Mouse (Mus musculus) kidney, adult 9 months (tissue): Measurements from ENCODE around the gene Naa38.
A peak's percentile ranks its signal among the peaks of the same experiment; 100 is the strongest.

Experiments
- DNase-seq: peaks from one replicate; pipeline ENCODE4 v3.0.0; 2022

Gene Naa38

DNA sequence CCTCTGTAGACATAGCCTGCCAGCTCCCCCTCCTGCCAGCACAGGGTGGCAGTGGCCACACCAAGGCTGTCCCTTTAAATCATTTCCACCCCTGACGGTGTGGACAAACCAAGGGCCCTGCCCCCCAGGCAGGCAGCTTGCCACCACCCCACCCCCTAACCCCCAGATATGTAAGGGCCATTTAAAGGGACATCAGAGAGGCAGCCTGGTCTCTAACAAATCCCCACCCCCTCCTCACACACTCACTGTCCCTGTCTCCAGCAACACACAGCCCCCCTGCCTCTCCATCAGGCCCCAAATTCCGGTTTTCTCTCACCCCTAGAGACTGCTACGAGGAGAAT, 20.0 kb downstream of the Naa38 start:
- peak; percentile 76 for DNase-seq

GRCm38 (mm10) chr11:69415668-69416451, 20.6 kb downstream of the Naa38 start:
- peak; percentile 45 for DNase-seq

GRCm38 (mm10) chr11:69416509-69416908, 21.2 kb downstream of the Naa38 start:
- no peak for DNase-seq

DNA sequence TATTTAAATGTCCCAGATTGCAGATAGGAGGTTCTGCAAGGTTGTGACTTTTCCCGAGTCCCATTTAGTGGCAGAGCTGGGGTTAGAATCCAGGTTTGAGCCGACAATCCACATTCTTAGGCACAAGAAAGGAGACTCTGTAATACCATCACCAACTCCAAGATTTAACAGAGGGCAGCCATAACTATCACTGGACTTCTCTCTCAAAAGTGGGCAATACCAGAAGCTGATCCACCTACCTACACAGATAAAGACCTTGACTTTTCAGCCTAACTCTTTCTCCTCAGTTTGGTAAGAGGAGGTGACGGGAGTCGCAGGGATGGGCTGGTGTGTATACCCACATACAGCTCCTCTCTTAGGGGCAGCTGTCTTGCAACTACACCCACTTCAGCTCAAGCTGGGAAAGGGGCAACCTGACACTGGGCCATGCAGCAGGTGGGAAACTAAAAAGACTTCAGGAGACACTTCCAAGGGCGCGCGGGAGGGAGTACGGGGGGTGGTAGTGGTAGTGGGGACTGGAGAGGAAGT, 21.7 kb downstream of the Naa38 start:
- DNase-seq: peak; percentile 26

- peak; percentile 99 for DNase-seq
Observed at GRCm38 (mm10) chr11:69417449-69418384, 22.4 kb downstream of the Naa38 start.

DNA sequence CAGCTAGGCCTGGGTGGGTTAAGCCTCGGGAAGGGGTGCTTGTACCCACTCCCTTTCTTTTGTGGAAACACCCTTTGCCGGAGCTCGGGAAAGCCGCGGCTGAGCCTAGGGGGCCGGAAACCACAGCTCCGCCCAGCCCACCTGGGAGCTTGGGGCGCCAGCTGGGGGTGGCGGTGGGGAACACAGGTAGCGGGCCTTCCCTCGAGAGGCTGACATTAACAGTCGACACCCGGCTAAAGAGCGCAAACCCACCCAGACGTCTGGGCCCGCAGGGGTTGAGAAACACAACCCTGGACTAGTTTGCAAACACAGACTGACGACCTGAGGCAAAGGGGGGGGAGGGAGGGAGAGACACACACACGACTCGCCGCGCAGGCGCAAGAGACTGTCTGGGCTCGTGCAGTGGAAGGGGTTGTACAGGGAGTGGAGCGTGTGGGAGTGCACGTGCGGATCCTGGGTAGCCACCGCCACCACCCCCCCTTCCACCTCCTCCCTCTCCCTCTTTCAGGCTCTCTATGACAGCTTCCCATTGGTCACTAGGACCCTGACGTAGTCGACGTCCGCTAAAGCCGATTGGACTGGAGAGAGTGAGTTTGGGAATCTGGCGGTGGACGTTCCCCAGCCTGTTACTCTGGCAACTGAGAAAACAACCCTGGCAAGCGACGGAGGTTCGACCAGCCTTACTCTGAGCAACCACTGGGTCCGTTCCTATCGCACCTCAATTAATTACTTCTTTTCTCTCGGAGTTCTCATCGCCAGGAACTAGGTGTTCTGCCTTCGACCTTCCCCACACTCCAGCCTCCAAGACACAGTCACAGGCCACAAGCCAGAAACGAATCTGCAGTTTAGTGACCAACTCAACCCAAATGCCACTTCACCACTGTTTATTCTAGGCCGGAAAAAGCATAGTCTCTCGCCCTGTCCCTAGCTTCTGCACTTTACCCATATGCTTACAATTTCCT, 23.5 kb downstream of the Naa38 start:
- DNase-seq: peak; percentile 97

DNA sequence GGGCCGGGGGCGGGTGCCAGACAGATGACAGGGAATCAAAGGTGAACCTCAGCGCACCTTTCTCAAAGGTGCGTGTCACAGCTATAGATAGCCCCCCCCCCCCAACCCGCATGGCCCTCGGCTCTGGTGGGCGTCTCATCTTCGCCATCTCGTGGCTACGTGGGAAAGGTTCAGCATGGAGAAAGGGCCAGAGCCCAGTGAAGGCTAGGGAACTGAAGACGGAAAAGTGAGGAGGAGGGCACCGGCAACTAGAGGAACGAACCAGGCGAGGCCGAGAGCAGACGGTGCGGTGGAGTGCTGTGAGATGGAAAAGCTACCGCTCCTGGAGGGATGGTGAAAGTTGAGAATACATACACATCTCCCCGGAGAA, 24.1 kb downstream of the Naa38 start:
- DNase-seq: peak; percentile 52

DNA sequence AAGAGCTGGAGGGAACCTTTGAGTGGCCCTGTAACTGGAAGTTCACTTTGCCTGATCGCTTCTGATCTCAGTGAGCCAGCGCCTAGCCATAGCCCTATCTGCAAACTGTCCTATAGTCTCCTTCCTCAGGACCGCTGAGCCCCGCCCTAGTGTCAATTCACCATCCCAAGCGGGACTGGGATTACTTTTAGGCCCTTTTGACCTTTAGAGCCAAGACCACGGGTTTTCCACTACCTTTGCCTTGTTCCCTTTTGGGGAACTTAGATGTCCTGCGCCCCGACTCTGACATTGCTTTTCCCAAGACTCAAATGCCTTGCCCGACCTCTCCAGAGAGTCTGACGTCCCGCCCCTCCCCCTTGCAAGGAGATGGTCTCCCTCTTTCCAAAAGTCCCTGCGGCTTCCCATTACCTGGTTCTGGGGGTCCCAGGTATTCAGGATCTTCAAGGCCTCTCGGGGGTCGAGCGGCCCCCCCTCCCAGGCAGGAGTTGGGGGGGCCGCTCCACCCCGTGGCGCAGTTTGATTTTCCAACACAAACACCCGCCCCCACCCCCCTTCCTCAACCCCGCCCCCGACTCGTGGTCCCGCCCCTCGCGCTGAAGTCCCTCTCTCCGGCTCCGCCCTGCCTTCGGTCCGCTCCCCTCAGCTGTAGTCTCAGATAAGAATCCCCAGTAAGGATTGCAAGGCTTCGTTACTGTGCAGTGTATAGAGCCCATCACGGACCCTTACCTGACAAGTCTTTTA, 24.7 kb downstream of the Naa38 start:
- peak; percentile 68 for DNase-seq

DNA sequence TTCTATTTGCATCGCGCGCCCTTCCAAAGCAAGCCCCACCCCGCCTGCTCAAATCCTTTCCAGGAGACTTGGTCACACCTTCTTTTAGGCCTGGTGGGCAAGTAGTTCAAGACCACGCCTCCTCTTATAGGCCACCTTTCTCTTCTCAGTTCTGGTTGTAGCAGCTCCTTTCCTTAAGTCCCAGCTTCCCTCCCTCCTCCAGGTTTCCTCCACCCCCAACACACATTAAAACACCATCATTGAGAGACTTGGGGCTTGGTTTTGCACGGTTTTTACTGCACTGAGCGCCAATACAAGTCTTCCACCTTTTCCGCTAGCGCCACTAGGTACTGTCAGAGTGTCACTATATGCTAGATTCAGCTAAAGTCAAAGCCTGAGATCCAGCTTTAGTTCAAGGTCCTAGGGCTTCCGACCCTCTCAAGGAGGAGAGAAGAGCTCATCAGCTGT, 25.3 kb downstream of the Naa38 start:
- no peak for DNase-seq

GRCm38 (mm10) chr11:69421131-69421977, 26.1 kb downstream of the Naa38 start:
- no peak for DNase-seq

DNA sequence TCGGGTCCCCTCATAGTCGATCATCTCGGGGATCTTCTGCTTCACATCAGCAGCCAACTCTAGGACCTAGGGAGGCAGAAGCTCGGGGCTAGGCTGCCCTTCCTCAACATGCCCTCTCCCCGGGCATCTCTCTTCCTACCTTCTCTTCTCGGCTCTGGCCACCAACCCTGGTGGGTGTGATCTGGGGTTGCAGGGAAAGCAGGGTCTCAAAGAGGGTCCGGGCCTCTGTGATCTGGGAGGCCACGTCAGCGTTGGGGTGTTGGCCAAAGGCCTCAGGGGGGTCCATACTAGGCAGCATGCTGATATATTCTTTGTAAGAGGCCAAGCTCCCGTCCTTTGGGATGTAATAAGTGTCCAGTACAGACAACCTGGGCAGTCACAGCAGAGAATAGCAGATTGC, 27.6 kb downstream of the Naa38 start:
- DNase-seq: no peak

GRCm38 (mm10) chr11:69423885-69424284, 28.6 kb downstream of the Naa38 start:
- DNase-seq: no peak

DNA sequence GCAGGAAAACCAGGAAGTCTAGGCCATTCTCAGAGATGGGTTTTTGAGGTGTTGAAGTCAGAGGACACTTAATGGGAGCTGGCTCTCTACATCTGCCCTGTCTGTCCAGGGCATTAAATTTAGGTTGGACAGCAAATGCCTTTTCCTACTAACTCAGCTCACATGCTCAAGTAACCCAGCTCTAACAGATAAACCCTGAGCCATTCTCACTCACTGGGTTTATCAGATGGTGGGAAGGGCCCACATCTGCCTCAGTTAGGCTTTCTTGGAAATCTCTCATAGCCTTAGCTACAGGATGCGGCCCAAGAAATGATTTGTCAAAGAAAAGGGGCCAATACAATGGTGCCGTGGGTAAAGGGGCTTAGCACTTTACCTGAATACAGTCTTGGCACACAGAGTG, 31.0 kb downstream of the Naa38 start:
- no peak for DNase-seq

- peak; percentile 86 for DNase-seq
Observed at GRCm38 (mm10) chr11:69428751-69429150, 33.5 kb downstream of the Naa38 start.

DNA sequence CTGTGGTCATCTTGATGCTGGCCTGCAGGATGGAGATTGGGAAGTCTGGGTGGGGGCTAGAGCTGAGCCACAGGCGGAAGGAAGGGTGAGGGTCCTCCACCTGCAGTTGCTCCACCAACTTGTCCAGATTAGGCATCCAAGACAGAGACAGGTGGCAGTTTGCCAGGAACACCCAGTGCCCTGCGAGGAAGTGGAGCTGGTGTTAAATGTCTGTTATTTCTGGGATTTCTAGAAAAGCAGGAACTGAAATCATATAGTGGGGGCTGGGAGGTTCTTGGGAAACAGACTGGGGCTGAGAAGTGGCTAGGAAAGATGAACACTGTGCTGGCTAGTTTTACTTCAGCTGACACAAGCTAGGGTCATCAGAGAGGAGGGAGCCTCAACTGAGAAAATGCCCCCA, 34.0 kb downstream of the Naa38 start:
- peak; percentile 24 for DNase-seq

GRCm38 (mm10) chr11:69430631-69431030, 35.3 kb downstream of the Naa38 start:
- no peak for DNase-seq

DNA sequence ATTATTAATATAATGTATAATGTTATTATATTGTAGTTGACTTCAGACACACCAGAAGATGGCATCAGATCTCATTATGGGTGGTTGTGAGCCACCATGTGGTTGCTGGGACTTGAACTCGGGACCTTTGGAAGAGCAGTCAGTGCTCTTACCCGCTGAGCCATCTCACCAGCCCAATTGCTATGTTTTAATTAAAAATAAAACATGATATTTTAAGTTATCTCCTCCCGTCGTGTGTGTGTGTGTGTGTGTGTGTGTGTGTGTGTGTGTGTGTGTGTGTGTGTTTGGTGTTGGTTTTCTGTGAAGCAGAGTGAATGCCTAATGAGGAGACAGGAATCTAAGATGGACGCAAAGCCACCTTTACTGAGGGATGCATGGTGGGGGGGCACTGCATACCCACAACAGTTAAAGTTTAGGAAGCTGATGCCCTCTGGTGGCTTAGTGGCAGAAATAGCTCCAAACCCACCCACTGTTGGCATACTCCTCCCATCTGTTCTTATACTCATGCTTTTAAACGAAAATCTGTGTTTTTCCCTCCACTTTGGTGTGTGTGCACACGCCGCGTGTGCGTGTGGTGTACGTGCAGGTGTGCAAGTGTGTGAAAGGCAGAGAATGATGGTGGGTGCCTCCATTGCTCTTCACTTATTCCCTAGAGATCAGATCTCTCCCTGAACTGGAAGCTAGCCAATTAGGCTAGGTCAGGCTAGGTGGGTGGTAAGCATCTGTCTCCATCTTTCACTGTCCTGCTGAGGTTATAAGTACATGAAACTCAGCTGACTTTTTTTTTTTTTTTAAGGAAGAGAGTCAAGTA, 36.7 kb downstream of the Naa38 start:
- DNase-seq: peak; percentile 91

DNA sequence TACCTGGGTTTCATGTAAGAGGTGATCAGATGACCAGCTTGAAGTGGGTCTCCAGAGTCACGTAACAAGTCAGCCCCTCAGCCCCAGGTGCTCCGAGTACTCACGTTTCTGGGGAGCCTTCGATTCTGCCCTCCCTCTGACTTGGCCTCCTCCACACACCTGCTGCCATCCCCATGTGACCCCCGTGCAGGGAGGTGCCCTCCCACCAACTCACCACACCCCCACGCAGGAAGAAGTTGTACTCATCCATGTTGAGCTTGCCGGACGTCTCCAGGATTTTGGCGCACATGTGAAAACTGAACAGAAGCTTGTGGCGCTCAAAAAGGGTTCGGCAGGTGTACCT, 37.3 kb downstream of the Naa38 start:
- DNase-seq: no peak

DNA sequence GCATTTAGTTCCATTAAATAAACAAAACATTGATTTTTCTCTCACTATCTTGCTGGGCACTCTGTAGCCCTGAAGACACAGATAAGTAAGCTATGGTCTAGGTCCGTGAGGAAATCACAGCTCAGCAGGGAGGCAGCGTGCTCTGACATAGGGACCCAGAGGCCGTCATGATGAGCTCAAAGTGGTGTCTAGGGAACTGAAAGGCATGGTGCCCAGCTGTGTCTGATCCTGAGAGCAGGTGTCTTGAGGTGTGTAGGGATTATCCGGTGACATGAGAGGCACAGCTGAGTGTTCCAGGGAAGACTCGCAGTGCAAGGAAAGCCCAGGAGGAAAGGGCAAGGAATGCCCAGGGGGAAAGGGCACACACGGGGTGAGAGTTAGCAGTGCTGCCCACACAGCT, 37.9 kb downstream of the Naa38 start:
- DNase-seq: no peak

GRCm38 (mm10) chr11:69437291-69437690, 42.0 kb downstream of the Naa38 start:
- DNase-seq: no peak
